Mouse (Mus musculus) cerebellum, postnatal 10 days (tissue): Measurements from ENCODE around the gene Tmem159.
A peak's percentile ranks its signal among the peaks of the same experiment; 100 is the strongest.

Experiments used
- DNase-seq, 2 experiments: peaks; one replicate each; pipeline ENCODE4 v3.0.0; 2021; ENCODE audit warnings: mixed read lengths in 2 of 2

Tmem159 gene

DNA sequence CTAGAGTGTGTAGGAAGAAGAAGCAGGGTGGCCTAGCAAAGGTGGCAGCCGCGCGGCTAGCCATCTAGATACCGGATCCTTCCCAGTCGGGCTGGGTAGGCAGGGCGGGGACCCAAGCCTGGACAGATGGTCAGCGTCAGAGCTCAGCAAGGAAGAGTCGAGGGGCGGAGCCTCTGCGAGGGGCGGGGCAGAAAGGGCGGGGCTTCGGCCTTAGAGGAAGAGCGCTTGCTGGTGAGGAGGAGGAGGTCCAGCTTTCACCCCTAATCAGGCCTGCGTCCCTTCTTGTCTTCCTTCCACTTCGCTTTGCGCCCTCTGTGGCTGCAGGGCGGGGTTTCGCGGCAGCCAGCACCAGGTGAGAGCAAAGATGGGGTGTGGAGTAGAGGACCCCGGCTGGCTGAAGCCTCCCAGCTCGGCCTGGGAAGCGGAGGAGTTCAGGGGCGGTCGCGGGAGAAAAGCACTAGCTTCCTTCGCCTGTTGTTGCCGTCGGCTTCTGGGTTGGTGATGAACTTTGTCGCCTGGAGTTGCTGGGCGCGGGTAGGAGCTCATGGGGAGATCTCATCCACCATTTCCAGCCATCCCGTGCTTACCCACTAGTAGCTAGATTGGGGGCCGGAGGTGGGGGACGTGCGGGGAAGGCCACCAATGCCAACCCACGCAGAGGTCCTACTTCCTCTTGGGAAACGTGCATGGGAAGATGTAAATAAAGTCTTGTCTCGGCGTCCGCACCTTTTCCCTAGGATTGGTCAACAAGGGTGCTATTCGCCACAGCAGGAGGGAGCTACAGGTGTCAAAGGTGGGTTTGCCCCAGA is at the start of gene Tmem159:
TSS of gene Tmem159 (plus strand) at position 190 of the 809 bp plus-strand sequence.
- peak; percentile 95 to 97 for DNase-seq

DNA sequence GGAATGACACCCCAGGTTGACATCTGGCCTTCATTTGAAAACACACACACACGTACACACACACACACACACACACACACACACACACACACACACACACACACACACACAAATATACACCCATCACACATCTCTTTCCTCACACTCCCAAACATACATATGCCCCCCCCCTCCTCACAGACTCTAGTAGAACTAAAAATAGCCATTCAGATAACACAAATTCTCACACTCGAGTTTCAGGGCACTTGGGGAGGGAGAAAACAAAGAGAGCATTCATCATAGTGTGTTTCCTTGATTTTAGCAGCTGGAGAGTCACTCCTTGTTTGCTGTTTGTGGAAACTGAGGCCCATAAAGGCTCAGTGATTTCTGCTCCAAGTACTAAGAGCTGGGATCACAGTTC is 48.1 kb upstream of the Tmem159 start:
- no peak for DNase-seq

DNA sequence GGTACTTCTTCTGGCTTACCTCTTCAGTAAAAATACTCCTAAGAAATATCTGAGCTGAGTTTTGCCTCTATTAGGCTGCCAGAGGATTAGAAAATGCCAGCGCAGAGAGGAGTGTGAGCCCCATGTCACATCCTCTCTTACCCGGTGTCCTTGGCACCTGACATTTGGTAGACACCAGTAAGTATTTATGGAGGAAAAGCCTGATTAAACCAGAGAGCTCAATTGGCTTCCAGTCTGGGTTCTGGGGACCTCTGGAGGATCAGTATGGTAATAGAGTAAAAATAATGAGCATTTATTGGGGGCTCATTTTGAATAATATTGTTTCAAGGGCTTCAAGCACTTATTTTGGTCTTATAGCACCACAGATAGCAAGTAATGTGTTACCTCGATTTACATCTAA is 46.7 kb upstream of the Tmem159 start:
- peak; percentile 16 to 38 for DNase-seq

DNA sequence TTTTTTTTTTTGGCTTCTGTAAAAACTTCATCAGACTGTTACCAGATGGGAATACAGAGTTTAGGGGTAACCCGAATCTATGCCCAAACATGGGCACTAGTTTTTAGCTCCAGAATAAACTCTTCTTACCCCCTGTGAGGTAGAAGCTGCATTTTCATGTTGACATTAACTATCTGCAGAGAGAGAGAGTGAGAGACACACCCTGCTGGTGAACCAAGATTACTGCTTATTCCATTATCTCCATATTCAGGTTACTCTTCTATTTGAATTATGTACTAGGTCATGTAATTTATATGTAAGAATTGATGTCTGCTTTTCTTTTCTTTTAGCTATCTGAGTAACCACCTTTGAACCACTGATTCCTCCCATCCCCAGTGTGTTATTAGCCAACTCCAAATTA is 38.1 kb upstream of the Tmem159 start:
- DNase-seq, result no peak

DNA sequence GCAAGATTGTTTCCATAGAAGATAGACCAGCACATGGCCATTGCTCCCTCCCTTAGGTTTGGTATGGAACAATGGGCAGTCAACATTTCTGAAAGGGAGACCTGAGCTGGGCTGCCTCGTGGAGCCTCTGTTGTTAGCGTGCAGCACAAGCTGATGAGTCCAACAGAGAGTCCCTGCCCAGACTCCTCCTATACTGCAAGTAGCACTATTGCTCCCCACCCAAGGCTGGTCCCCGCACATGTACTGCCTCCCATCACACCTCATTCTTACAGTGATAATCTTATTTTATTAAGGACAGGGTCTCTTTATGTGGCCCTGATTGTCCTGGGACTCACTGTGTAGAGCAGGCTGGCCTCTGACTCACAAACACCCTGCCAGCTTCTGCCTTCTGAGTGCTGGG is 34.0 kb upstream of the Tmem159 start:
- no peak for DNase-seq

DNA sequence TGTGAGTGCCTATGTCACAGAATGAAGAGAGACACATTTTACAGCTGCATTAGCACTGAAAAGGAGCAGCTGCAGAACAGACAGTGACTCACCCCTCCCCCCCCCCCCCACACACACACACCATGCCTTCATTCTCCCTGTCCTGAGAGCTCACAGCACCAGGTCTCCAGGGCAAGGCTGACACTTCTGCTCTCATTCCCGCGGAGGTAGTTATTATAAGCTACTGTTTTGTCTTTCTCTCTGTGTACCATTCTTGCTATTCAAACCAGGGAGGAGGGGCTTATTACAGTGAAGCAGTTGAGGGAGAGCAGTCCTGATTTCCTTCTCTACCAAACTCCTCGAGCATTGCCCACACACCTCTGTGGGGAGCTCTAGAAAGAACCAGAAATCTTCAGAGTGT is 33.0 kb upstream of the Tmem159 start:
- no peak for DNase-seq

DNA sequence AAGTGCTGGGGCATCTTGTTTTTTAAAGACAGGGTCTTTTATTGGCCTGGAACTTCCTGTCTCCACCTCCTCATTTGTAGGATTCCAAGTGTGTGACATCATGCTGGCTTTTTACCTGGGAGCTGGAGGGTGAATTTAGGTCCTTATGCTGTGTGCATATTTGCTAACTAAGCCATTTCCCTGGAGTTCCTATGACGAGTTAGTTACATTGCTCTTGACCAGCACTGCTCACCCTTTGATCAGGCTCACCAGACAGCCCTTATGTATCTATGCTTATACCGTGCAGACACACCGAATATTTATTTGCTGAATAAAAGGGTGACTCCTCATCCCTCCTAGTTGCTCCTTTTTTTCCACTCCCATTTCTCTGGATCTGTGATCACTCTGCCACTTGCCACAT is 22.0 kb upstream of the Tmem159 start:
- no peak for DNase-seq

DNA sequence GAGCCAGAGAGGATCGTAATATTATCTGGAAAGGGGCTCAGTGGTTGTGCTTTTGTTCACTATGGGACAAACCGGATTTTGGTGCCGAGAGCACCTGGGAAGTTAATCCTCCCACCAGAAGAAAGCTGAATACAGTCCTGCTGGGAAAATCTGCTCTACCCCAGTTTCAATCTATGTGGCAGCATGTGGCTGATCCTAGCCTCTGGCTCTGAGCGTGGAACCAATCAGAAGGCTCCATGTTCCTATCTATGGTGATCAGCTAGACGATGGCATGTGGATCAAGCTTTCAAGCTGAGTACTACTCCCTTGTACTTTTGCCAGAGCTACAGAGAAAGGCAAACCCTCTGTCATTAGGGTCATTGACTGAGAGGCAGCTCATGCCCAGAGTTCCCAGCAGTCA is 9.1 kb upstream of the Tmem159 start:
- no peak for DNase-seq

DNA sequence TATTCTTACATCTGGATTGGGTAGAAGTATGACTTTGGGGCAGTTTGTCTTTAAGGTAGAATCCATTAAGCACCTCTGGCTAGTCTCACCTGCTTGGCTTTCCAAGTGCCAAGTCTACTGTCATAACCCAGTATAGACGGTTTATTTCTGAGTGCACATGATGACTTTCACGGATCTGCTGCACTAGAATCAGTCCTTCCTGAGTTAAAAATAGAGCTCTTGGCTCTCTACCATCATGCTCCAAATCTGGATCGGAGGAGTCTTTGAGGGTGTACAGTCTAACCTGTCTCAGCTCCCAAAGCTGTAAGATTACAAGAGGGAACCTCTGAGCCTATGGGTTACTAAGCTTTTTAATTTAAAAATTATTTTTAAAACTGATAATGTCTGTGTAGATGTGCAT is 7.9 kb upstream of the Tmem159 start:
- no peak for DNase-seq

DNA sequence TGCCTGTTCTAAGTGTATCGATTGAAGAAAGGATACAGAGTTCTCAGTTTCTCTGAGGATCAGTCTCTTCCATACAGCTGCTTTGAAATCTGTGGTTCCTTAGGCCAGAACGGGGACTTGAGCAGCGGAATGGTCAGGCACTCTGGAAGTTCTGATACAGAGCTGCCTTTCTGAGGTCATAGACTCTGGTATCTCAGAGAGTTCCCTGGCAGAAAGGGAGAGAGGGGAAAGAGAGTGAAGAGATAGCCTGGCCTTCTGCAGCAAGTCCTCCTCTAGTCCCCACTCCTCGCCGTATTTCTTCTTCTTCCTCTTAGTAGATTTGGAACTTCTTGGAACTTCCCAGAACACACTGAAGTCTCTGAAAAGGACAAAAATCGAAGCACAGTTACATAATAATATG is 7.0 kb upstream of the Tmem159 start, which contains the start of gene Dnah3:
TSS of gene Dnah3 (minus strand) at position 101 of the 400 bp plus-strand sequence.
- DNase-seq, result no peak

DNA sequence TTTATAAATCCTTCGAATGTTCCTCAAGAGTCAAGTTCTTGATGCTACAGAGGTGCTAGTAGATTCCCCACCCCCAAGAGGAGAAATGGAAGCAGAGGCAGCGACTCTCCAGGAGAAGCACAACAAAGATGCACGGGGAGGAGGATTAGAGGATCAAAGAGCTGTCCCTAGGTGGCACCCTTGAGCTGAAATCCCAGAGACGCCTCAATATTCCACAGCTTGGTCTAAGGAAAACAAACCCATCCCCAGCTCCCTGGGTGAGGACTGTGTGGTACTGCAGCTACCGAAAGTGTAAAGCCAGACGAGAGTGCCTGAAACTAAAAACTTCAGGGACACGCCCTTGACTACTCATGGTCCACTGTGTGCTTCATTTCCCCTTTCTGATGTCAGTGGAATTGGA is 4.3 kb upstream of the Tmem159 start:
- peak; percentile 81 to 83 for DNase-seq

DNA sequence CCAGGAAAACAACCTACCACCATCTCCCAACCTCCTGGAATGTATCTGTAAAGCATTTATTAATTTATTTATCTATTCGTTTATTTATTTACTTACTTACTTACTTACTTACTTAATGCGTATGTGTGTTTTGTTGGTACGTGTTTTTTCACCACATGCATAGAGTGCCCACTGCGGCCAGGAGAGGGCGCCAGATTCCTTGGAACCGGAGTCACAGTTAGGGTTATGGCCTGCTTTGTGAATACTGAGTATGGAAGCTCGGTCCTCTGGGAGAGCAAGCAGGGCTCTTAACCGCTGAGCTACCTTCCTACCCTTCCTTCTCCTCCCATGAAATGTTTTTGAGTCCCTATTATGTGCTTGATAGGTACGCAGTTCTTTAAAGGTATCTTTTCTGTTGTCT is 3.8 kb upstream of the Tmem159 start:
- peak; percentile 84 to 86 for DNase-seq

DNA sequence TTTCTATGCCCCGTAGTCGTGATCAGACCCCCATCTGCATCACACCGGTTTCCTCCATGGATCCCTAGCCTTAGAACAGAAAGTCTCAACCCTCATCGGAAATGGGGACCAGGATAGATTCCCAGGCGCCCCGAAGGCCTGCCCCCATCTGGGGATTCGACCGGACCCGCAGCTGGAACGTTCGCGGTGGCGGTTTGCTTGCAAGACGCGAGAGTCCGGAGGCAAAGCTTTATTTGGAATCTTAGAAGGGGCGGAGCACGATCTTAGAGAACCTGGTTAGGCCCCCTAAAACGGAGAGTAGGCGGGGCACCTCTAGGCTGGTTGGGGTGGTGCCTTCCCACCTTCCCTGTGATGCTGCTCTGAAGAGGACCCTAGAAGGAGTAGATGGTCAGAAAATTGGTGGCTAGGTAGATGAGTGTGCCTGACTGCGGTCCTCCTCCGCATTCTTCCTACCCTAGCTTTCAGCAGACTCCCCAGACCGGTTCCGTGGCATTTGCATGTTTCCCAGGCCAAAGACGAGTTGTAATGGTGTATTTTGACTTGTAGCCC is 940 bp downstream of the Tmem159 start:
- DNase-seq, result peak; percentile 34 to 45

DNA sequence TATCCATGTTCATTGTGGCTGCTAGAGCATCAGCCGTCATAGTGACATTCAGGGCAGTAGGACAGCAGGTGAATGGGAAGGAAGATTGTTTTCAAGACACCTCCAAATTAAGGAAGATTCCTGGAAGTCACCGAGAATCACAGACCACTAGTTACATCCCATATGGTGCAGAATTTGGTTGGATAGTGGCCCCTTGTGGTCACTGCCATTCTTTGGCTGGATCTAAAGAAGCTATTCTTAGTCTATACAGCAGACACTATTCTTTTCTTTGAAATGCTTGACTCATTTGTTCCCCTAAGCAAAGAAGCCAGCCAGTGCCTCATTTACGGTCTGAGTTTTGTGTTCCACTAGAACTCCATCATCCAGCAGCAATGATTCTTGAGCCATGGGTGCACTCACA is 2.8 kb downstream of the Tmem159 start:
- DNase-seq, result peak; percentile 56 to 59

DNA sequence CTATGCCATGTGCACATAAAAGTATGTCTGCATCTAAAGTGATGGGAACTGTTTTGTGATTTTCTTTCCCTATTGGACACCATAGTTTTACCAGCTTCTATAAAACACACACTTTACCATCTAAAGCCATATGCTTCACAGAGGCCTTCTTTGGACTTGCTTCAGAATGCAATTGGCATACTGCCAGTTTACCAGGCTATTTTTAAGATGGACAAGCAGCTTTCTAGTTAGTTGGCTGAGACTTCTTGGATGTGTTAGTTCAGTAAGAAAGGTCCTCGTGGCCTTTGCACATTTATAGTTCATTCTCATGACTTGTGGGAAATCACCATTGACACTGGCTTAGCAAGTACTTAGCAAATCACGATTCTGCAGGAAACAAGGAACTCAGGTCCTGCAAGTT is 4.2 kb downstream of the Tmem159 start:
- peak; percentile 46 to 58 for DNase-seq

DNA sequence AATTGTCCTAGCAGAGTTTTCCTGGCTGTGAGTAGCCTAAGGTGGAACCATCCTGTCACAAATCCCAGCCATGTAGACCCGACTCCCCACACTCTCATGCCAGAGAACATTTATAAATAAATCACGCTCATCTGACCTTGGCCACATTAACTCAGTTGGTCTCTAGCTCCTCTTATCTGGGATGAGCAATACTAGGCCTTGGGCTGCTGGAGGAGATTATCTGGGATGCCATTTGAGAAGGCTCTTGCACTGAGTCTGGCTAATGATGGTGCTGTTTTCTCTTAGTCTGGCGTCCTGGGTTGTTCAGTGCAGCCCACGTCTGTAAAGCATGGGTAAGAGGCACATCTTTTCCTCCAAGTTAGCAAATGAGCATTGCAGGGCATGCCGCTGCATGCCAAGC is 7.5 kb downstream of the Tmem159 start:
- DNase-seq, result no peak

DNA sequence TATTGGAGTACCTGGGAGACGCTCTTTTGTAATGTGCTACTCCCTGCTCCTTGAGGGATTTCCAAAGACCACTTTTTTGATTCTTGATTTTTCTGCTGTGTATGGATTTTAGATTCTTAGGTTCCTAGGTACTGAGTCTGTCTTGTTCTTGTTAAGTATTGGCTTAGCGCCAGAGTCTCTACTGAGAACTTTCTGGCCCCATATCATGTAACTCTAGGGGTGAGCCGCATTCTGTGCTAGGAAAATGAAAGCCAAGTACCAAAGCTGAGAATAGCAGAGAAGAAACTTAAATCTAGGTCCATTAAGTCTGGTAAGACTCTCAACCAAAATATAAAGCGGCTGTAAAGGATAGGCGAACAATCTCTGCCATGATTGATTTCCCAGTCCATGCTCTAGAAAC is 14.8 kb downstream of the Tmem159 start:
- no peak for DNase-seq

DNA sequence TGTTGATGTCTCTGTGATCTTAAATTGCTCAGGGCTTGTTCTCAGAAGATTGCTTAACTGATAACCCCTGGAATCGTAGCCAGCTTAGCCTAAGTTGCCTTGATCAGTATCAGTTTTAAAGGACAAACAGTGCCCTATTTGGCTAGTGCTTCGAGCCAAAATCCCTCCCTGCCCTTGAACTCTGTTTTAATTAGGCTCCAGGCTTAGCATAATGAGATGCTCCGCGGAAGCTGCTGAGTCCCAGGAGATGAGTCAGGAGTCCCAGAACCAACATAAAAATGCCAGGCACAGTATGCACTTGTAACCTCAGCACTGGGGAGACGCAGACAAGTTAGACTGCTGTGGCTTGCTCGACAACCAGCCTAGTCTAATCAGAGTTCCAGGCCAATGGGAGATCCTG is 15.4 kb downstream of the Tmem159 start:
- no peak for DNase-seq

DNA sequence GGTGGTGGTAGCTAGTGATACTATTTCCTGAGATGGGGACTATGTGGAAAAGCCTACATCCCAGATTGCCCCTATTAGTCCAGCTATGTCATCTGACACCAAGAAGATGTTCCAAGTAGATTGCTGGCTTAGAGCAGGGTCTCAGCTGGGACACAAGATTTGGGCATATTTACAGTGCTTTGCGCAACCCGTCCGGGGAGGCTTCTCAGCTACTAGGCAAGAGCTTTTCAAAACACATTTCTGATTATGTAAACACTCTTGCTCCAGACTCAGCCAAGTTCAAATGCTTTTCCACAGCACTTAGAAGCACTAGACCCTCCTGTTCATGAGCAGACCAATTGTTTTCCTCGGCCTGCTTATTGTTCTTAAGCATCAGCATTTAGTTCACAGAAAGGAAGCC is 21.6 kb downstream of the Tmem159 start:
- no peak for DNase-seq

DNA sequence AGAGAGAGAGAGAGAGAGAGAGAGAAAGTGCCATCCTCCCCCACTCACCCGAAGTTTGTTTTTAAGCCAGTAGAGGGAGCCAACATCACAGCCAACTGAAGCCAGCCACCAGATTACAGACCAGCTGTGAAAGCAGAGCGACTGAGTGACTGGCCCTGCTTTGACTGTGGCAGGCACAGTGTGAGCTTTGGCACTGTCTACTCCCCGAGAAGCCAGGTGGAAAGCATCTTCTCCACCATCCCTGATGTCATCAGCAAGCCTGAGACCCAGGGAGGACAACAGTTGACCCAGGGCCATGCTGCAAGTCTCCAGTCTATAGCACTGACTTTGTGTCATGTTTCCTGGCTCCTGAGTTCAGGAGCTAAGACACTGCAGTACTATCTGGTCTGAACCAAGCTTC is 22.7 kb downstream of the Tmem159 start:
- peak; percentile 85 to 88 for DNase-seq

DNA sequence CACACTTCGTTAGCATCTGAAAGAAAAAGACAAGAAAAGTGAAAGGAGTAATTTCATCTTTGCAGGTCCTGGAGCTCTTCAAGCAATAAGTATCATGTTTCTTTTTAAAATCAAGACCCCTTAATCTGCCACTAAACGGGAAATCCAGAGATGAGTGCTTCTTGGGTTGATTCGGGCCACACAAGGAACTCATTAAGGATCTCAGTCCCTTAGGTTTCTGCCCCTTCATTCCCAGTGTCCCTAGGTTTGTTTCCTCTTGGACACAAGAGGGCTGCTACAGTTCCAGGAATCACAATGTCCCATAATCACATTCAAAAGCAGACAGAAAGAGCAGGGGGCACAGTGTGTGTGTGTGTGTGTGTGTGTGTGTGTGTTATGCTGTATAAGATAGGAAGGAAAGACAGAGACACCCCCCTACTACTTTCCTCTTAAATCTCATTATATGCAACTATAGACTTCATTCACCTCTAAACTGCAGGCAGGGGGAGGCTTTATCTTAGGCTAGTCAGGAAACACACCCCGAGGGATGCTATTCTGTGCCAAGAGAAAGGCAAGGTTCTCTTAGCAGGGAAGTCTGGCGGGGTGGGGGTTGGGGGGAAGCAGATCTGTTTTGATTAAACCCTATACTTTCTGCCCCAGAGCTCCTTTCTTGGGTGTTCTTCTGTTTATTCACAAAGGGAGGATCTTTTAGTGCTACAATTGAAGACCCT is 25.0 kb downstream of the Tmem159 start:
- DNase-seq, result no peak

DNA sequence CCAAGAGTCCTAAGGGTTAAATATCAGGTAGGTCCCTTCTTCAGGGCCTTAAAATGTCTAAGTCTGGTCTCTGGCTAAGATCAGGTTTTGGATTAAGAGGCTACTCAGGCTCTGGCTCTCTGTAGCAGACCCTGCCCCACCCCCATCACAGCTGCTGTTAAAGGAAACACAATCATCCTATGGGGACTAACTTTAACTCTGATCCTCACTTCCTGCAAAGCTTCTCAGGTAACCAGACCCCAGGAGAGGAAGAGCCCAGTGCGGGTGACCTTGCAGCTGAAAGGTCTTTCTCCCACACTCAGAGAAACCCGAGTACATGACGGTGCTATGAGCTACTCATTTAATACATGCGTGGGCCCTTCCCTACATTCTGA is 25.5 kb downstream of the Tmem159 start:
- DNase-seq, result no peak

DNA sequence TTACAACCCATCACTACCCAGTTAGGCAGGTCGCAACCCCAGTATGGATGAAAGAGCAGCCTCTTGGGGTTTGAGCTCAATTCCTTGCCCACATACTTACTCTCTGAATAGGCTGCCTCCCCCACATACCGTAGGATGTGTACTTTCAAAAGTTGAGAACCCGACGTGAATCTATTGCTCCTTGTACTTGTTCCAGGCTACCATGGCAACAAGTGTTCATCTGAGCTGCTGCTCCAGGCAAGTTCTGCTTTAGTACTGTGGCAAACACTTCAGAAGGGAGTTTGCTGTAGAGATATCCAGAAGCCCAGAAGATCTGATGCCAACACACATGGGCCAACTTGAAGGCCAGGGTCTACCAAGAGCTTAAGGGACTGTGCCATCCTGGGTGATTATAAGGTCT is 26.8 kb downstream of the Tmem159 start:
- no peak for DNase-seq

DNA sequence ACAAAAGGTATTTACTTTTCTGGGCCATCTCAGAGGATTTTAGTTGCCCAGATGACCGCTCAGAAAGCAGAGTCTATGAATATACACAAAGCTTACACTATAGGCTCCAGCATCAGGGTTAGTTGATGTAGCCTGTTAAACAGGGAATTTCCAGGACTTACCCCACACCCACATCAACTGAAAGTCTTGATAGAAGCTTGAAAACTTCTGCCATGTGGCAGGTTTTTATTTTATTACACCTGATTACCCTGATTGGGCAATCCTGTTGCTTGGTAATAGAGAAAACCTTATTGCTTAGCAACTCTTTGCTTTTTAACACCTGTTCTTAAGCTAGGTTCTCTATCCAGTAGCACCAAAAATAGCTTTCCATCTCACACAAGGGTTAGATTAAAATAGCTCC is 40.6 kb downstream of the Tmem159 start:
- DNase-seq, result no peak
